Mouse (Mus musculus) stomach, postnatal 0 days (tissue): ENCODE results near the gene Pvr.

Experiments used
- CTCF ChIP-seq: IDR thresholded peaks from 2 replicates; pipeline ENCODE4 v1.5.1; 2016; ENCODE audit warnings: antibody characterized with exemption, low read depth, mild to moderate bottlenecking, moderate library complexity
- EP300 ChIP-seq: optimal IDR thresholded peaks from 2 replicates; pipeline ENCODE3; 2016; ENCODE audit warnings: antibody characterized with exemption

- TF ChIP-seq CTCF, result no peak
- TF ChIP-seq EP300, result no peak
These were observed 14.3 kb upstream of the Pvr start for GRCm38 (mm10) chr7:19935171-19935751.
